Mouse (Mus musculus) brain, embryonic 14.5 days (tissue): ENCODE measurements at regions not wholly inside any gene's neighbourhood (a gene's known extent, or its start where the extent isn't known, plus 50 kb on each side); places are given as distances from the start of the nearest gene placed in this dataset.
A peak's percentile ranks its signal among the peaks of the same experiment; 100 is the strongest.

Experiments
- DNase-seq: peaks from one replicate; pipeline ENCODE4 v3.0.0-alpha.2; 2011; ENCODE audit warnings: low read depth
- CTCF ChIP-seq: fragments of 200-500 bp; IDR thresholded peaks from 2 replicates; pipeline ENCODE4 v1.5.1; 2012; ENCODE audit warnings: inconsistent platforms, mild to moderate bottlenecking, moderate library complexity, borderline replicate concordance; ENCODE audit not compliant: insufficient read depth, insufficient read length; ENCODE audit errors: extremely low read depth
- POLR2A ChIP-seq: fragments of 200-500 bp; IDR thresholded peaks from 2 replicates; pipeline ENCODE4 v1.6.1; 2012; ENCODE audit warnings: mild to moderate bottlenecking, inconsistent platforms, borderline replicate concordance; ENCODE audit not compliant: poor library complexity, insufficient read depth, insufficient read length, severe bottlenecking; ENCODE audit errors: extremely low read depth

- TF ChIP-seq POLR2A: no peak
- no peak for DNase-seq
Observed at GRCm38 (mm10) chr5:118316310-118317017, 71.4 kb downstream of the 2410131K14Rik start.

GRCm38 (mm10) chr5:118318073-118318472 lies 73.0 kb downstream of the 2410131K14Rik start:
- TF ChIP-seq POLR2A (no peak), CTCF (peak; percentile 23; the same call in 1 of the 2 replicates)
- no peak for DNase-seq

GRCm38 (mm10) chr5:118318883-118319282 lies 73.9 kb downstream of the 2410131K14Rik start:
- DNase-seq: no peak
- no peak for TF ChIP-seq POLR2A
- no peak for TF ChIP-seq CTCF

GRCm38 (mm10) chr5:118321719-118322455 lies 76.9 kb downstream of the 2410131K14Rik start:
- DNase-seq: peak; percentile 85
- TF ChIP-seq CTCF (no peak), POLR2A (no peak)

DNA sequence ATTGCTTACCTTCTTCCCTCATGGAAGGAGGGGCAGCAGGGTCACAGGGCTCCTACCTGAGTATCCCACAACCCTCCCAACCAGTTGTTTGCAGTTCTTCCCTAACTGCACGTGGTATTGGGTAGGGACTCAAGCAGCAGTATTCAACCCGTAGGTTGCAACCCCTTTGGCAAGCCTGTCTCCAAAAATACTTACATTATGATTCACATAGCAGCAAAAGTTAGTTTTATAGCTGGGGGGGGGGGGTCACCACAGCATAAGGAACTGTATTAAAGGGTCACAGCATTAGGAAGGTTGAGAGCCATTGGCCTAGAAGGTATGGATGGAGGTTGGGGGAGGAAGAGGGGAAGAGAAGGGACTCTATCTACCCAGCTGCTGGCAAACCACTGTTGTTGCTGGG lies 78.1 kb downstream of the 2410131K14Rik start:
- no peak for TF ChIP-seq POLR2A
- TF ChIP-seq CTCF: no peak
- DNase-seq: no peak

- TF ChIP-seq CTCF (no peak), POLR2A (no peak)
- DNase-seq: peak; percentile 97
Observed at GRCm38 (mm10) chr5:118326837-118327541, 82.0 kb downstream of the 2410131K14Rik start.

DNA sequence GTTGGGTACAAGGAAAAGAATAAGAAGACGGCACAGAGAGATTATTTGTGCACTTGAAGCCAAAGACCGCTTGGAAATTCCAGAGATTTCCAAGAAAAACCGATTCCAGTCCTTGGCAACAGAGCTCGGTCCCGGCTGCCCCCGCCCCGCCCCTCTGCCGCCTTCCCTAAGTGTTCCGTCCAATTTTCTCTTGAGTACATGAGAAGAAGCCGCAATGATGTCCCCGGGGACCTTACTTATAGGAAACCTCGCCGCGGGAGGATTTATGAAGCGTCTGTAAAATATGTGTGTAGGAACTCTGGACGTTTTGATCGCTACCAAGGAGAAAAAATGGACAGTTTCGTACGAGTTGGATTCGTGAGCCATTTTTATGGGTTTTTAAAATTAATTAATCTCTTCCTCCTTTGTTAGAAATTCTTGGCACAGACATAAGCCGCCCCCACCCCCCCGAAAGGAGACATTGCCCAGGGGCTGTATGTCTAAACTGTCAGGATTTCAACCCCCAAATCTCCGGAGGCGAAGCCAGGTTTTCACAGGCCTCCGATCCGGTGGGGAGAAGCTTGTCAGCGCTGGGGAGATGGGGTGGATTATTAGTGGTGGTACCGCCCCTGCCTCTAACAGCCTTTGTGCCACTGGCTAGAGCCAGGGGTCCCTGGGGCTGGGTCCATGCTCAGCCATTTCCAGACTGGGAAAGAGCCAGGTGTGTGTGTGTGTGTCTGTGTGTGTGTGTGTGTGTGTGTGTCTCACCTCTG lies 83.1 kb downstream of the 2410131K14Rik start:
- peak; percentile 91 for DNase-seq
- TF ChIP-seq POLR2A: no peak
- no peak for TF ChIP-seq CTCF

DNA sequence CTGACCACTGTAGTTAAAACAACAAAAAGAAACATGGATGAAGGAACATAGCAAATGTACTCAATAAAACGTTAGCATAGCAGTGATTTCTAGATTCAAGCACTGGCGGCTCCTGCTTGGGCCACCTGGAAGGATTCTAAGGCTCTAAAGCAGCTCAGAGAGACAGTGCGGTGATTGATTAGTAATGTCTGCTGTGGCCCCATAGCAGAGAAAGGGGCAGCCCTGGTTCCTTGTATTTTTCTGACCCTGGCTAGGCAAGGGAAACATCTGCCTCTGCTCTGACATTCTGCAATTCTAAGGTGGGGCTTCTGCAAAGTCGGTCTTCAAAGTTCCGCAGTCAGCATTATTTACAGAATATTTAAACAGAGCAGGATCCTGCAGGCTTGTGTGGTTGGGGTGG lies 84.1 kb downstream of the 2410131K14Rik start:
- no peak for TF ChIP-seq POLR2A
- TF ChIP-seq CTCF: no peak
- no peak for DNase-seq

DNA sequence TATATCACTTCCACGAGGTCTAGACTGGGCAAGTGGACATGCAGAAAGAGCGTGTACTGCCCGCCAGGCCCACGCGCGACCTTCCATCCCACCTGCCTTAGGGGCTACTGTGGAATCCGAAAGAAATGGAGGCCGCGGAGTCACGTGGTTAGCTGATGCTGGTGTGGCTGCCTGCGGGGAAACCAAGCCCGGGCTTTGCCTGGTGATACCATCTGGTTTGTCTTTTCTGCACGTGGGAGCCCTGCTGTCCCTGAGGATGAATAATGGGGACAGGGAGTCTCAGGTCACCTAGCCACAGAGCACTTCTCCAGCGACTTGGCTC lies 86.2 kb downstream of the 2410131K14Rik start:
- DNase-seq: no peak
- no peak for TF ChIP-seq CTCF
- TF ChIP-seq POLR2A: no peak

GRCm38 (mm10) chr5:118331608-118332394 lies 86.8 kb downstream of the 2410131K14Rik start:
- TF ChIP-seq POLR2A: no peak
- TF ChIP-seq CTCF: peak; percentile 87
- peak; percentile 95 for DNase-seq

GRCm38 (mm10) chr5:118334054-118334453 lies 89.0 kb downstream of the 2410131K14Rik start:
- no peak for TF ChIP-seq CTCF
- no peak for TF ChIP-seq POLR2A
- DNase-seq: no peak
